ENCODE assay signal across 16 mouse cellular contexts in the genomic region with DNA sequence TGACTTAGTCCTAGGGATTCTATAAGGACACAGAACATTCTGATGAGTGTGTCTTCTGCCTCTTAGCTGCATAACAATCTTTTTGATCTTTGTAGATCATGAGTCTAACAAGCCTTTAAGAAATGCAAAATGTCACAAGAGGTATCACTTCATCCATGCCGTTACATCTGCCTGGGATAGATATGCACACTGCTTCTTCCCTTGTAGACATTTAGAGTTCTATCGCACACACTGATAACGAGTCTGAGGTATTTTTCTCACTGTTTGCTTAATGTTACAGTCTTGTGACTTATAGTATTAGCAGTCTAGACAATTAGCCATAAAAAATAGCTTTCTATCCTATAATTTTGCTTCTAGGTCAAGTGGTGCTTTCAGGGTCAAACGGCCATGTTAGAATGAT.
"Had no signal": no experiment of that assay in that cellular context is flagged by ENCODE, and none has a peak within 500 bp of the region (broad histone marks: within the 10 kb centered on the region; RNA-seq: fewer than 3 reads in every experiment).

No protein-coding gene starts in this region.

- H3K27me3 ChIP-seq: neural tube, embryonic 13.5 days; neural tube, embryonic 15.5 days; stomach, embryonic 15.5 days had no signal

- H3K36me3 ChIP-seq: neural tube, embryonic 13.5 days; neural tube, embryonic 15.5 days; stomach, embryonic 15.5 days had no signal

- H3K27ac ChIP-seq: neural tube, embryonic 13.5 days; neural tube, embryonic 15.5 days; stomach, embryonic 15.5 days; stomach, postnatal 0 days had no signal

- H3K9me3 ChIP-seq: neural tube, embryonic 13.5 days; neural tube, embryonic 15.5 days; stomach, embryonic 15.5 days had no signal

- H3K4me3 ChIP-seq: neural tube, embryonic 13.5 days; neural tube, embryonic 15.5 days; stomach, embryonic 15.5 days had no signal

- H3K4me1 ChIP-seq: neural tube, embryonic 13.5 days; neural tube, embryonic 15.5 days; stomach, embryonic 15.5 days had no signal

- H3K9ac ChIP-seq: neural tube, embryonic 13.5 days; neural tube, embryonic 15.5 days; stomach, embryonic 15.5 days had no signal

- DNase-seq: retina, postnatal 1 day; right cerebral cortex, adult 18-20 months; right cerebral cortex, postnatal 14 days; right cerebral cortex, postnatal 25 days; right cerebral cortex, postnatal 4 days; spleen, adult 18-20 months; thymus, adult 18-20 months; thymus, adult 2 months; thymus, postnatal 14 days; thymus, postnatal 25 days; thymus, postnatal 36 days; thymus, postnatal 4 days had no signal
